Mouse (Mus musculus): ENCODE measurements at regions not wholly inside any gene's neighbourhood (a gene's known extent, or its start where the extent isn't known, plus 50 kb on each side); places are given as distances from the start of the nearest gene placed in this dataset.

GRCm38 (mm10) chr14:61786031-61786430 is 178.8 kb downstream of the Kcnrg start:
- no peaks in the 10 kb centered on the region for H3K9me3 ChIP-seq (ENCODE audit: control insufficient read depth, low read length)
- DNase-seq (ENCODE audit: low spot score), result no peak
- no peaks in the 10 kb centered on the region for H3K36me3 ChIP-seq (ENCODE audit: control insufficient read depth, insufficient read depth, low read length)
- no peak overlapping the region for H3K4me3 ChIP-seq (ENCODE audit: low read depth, low read length)
- no peak overlapping the region for H3K4me2 ChIP-seq (replicated peaks; ENCODE audit: low read depth, low read length)
- H3K27ac ChIP-seq (ENCODE audit: low read depth, low read length), result no peak overlapping the region
- ATAC-seq (ENCODE audit: low FRiP score), result no peak
- H3K27me3 ChIP-seq (ENCODE audit: control insufficient read depth, insufficient read depth, low read length), result no peaks in the 10 kb centered on the region
- no peak overlapping the region for H3K9ac ChIP-seq (ENCODE audit: low read depth, low read length)
- no peaks in the 10 kb centered on the region for H3K4me1 ChIP-seq (replicated peaks; ENCODE audit: control insufficient read depth, insufficient read depth, low read length)

GRCm38 (mm10) chr14:61787746-61788145 is 180.5 kb downstream of the Kcnrg start:
- Histone ChIP-seq H3K27me3 (ENCODE audit: control insufficient read depth, insufficient read depth, low read length) (no peaks in the 10 kb centered on the region), H3K9ac (ENCODE audit: low read depth, low read length) (no peak overlapping the region)
- 78% methylated on average over 4 of the region's 4 CpGs for WGBS

GRCm38 (mm10) chr14:61788998-61789790 is 181.9 kb downstream of the Kcnrg start:
- Histone ChIP-seq H3K4me1 (replicated peaks; ENCODE audit: control insufficient read depth, insufficient read depth, low read length) (no peaks in the 10 kb centered on the region), H3K36me3 (ENCODE audit: control insufficient read depth, insufficient read depth, low read length) (no peaks in the 10 kb centered on the region), H3K9me3 (ENCODE audit: control insufficient read depth, low read length) (no peaks in the 10 kb centered on the region), H3K4me3 (ENCODE audit: low read depth, low read length) (no peak overlapping the region), H3K27ac (ENCODE audit: low read depth, low read length) (no peak overlapping the region), H3K27me3 (ENCODE audit: control insufficient read depth, insufficient read depth, low read length) (no peaks in the 10 kb centered on the region), H3K9ac (ENCODE audit: low read depth, low read length) (no peak overlapping the region), H3K4me2 (replicated peaks; ENCODE audit: low read depth, low read length) (no peak overlapping the region)
- ATAC-seq (ENCODE audit: low FRiP score), result no peak
- 85% methylated on average over 20 of the region's 20 CpGs for WGBS
- DNase-seq (ENCODE audit: low spot score), result no peak

More at GRCm38 (mm10) chr14:61787746-61788145, 180.5 kb downstream of the Kcnrg start:
- DNase-seq (ENCODE audit: low spot score) (no peak), ATAC-seq (ENCODE audit: low FRiP score) (no peak)
- Histone ChIP-seq H3K36me3 (ENCODE audit: control insufficient read depth, insufficient read depth, low read length) (no peaks in the 10 kb centered on the region), H3K4me3 (ENCODE audit: low read depth, low read length) (no peak overlapping the region), H3K9me3 (ENCODE audit: control insufficient read depth, low read length) (no peaks in the 10 kb centered on the region), H3K4me1 (replicated peaks; ENCODE audit: control insufficient read depth, insufficient read depth, low read length) (no peaks in the 10 kb centered on the region), H3K4me2 (replicated peaks; ENCODE audit: low read depth, low read length) (no peak overlapping the region), H3K27ac (ENCODE audit: low read depth, low read length) (no peak overlapping the region)

DNA sequence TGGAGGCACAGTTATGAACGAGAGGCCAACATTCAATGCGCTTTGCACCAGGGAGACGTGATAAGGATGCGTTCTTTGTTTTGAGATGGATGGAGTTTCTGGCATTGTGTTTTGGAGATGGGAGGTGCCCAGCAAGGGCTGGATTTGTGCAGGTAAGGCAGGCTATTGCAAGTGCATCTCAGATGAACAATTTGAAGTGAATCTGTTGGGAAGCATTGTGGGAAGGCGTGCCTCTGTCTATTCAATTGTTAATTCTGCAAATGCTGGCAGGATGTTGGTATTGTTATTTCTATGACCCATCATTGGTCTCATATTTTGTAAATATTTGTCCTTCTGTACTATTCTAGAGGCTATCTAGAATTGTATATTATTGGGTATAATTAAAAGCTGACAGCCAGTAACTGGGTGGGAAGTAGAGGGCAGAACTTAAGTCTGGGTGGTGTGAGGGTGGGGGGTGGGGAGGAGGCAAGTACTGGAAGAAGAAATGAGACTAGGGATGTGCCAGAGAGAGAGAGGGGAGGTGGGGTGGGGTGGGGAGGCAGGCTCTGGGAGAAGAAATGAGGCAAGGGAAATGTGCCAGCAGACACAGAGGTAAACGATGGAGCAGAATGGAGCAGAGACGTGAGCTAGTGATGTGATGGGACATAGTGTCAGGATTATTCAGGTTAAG is 188.9 kb downstream of the Kcnrg start:
- ATAC-seq (ENCODE audit: low FRiP score) (no peak), DNase-seq (ENCODE audit: low spot score) (no peak)
- no peak overlapping the region for H3K27ac ChIP-seq (ENCODE audit: low read depth, low read length)
- H3K4me1 ChIP-seq (replicated peaks; ENCODE audit: control insufficient read depth, insufficient read depth, low read length), result no peaks in the 10 kb centered on the region
- no peaks in the 10 kb centered on the region for H3K9me3 ChIP-seq (ENCODE audit: control insufficient read depth, low read length)
- no peaks in the 10 kb centered on the region for H3K27me3 ChIP-seq (ENCODE audit: control insufficient read depth, insufficient read depth, low read length)
- H3K9ac ChIP-seq (ENCODE audit: low read depth, low read length), result no peak overlapping the region
- WGBS, result 88% methylated on average over 7 of the region's 7 CpGs
- no peak overlapping the region for H3K4me2 ChIP-seq (replicated peaks; ENCODE audit: low read depth, low read length)
- H3K36me3 ChIP-seq (ENCODE audit: control insufficient read depth, insufficient read depth, low read length), result no peaks in the 10 kb centered on the region
- no peak overlapping the region for H3K4me3 ChIP-seq (ENCODE audit: low read depth, low read length)

DNA sequence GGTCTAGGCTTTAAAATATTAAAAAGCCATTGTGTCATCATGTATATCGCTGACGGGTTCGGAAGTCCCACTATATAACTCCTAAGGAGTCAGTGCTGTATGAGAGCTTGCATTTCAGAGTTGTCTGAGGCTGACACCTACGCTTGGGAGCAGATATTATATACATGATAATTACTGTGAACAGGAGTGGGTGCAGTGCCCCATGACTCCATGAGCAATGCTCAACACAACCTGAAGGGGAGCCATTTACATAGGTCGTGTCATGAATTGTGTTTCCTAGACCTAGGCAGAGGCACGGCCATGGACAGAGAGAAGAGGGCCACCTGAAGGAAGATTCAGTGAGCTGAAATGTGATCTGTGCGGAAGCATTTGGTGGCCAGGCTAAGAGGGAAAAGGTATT is 189.4 kb downstream of the Kcnrg start:
- no peak overlapping the region for H3K4me2 ChIP-seq (replicated peaks; ENCODE audit: low read depth, low read length)
- no peak for DNase-seq (ENCODE audit: low spot score)
- H3K9ac ChIP-seq (ENCODE audit: low read depth, low read length), result no peak overlapping the region
- H3K36me3 ChIP-seq (ENCODE audit: control insufficient read depth, insufficient read depth, low read length), result no peaks in the 10 kb centered on the region
- no peak overlapping the region for H3K4me3 ChIP-seq (ENCODE audit: low read depth, low read length)
- ATAC-seq (ENCODE audit: low FRiP score), result no peak
- H3K4me1 ChIP-seq (replicated peaks; ENCODE audit: control insufficient read depth, insufficient read depth, low read length), result no peaks in the 10 kb centered on the region
- no peaks in the 10 kb centered on the region for H3K27me3 ChIP-seq (ENCODE audit: control insufficient read depth, insufficient read depth, low read length)
- 91% methylated on average over 7 of the region's 7 CpGs for WGBS
- H3K27ac ChIP-seq (ENCODE audit: low read depth, low read length), result no peak overlapping the region
- H3K9me3 ChIP-seq (ENCODE audit: control insufficient read depth, low read length), result no peaks in the 10 kb centered on the region

DNA sequence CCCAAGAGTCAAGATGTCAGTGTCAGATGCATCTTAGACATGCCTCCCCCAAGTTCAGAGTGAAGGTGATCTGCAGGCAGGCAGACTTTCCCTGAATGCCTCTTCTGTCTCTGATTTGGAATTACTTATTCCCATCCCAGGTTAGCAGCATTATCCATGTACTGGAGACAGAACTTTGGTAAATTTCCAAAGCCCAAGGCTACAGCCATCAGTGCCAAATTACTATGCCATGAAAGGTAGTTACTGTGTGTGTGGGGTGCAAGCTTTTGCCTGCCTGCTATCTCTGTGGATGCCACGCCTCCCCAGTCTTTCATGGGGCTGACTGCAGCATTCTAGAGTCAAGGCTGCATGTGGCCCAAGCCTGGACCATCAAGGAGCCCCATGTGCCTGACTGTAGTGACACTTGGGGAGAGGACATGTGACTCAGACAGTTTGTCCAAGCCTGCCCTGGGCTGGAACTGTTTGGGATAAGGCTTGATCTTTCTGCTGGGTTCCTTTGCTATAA is 196.2 kb downstream of the Kcnrg start:
- H3K4me3 ChIP-seq (ENCODE audit: low read depth, low read length), result no peak overlapping the region
- H3K27me3 ChIP-seq (ENCODE audit: control insufficient read depth, insufficient read depth, low read length), result no peaks in the 10 kb centered on the region
- no peaks in the 10 kb centered on the region for H3K9me3 ChIP-seq (ENCODE audit: control insufficient read depth, low read length)
- no peak overlapping the region for H3K9ac ChIP-seq (ENCODE audit: low read depth, low read length)
- H3K4me2 ChIP-seq (replicated peaks; ENCODE audit: low read depth, low read length), result no peak overlapping the region
- no peaks in the 10 kb centered on the region for H3K36me3 ChIP-seq (ENCODE audit: control insufficient read depth, insufficient read depth, low read length)
- no peak for DNase-seq (ENCODE audit: low spot score)
- no peak for ATAC-seq (ENCODE audit: low FRiP score)
- no peak overlapping the region for H3K27ac ChIP-seq (ENCODE audit: low read depth, low read length)
- H3K4me1 ChIP-seq (replicated peaks; ENCODE audit: control insufficient read depth, insufficient read depth, low read length), result no peaks in the 10 kb centered on the region
- WGBS, result 79% methylated on average over 1 of the region's 1 CpGs

DNA sequence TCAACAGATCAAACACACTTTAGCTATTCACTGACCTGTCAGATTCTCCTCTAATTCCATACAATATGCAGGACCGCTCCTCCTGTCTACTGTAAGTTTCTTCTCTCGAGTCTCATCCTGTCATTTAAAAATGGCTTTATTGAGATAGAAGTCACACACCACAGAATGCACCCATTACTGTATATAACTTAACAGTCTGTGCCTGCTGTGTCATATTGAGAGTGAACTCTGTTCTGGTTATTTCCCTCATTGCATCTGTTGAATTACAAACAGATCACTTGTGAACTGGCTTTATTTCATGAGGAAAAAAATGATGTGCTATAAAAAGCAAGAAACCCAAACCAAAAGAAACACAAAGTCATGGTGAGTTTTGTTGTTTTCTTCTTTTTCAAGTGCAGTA is 198.2 kb downstream of the Kcnrg start:
- no peak for ATAC-seq (ENCODE audit: low FRiP score)
- DNase-seq (ENCODE audit: low spot score), result no peak
- Histone ChIP-seq H3K4me3 (ENCODE audit: low read depth, low read length) (no peak overlapping the region), H3K36me3 (ENCODE audit: control insufficient read depth, insufficient read depth, low read length) (no peaks in the 10 kb centered on the region), H3K4me1 (replicated peaks; ENCODE audit: control insufficient read depth, insufficient read depth, low read length) (no peaks in the 10 kb centered on the region), H3K27me3 (ENCODE audit: control insufficient read depth, insufficient read depth, low read length) (no peaks in the 10 kb centered on the region), H3K4me2 (replicated peaks; ENCODE audit: low read depth, low read length) (no peak overlapping the region), H3K27ac (ENCODE audit: low read depth, low read length) (no peak overlapping the region), H3K9me3 (ENCODE audit: control insufficient read depth, low read length) (no peaks in the 10 kb centered on the region), H3K9ac (ENCODE audit: low read depth, low read length) (no peak overlapping the region)
- WGBS, result 90% methylated on average over 2 of the region's 2 CpGs

GRCm38 (mm10) chr14:61808193-61808592 is 200.9 kb downstream of the Kcnrg start:
- H3K27me3 ChIP-seq (ENCODE audit: control insufficient read depth, insufficient read depth, low read length), result no peaks in the 10 kb centered on the region
- no peaks in the 10 kb centered on the region for H3K36me3 ChIP-seq (ENCODE audit: control insufficient read depth, insufficient read depth, low read length)
- 83% methylated on average over 9 of the region's 9 CpGs for WGBS

More at GRCm38 (mm10) chr14:61808193-61808592, 200.9 kb downstream of the Kcnrg start:
- no peak overlapping the region for H3K27ac ChIP-seq (ENCODE audit: low read depth, low read length)
- H3K9me3 ChIP-seq (ENCODE audit: control insufficient read depth, low read length), result no peaks in the 10 kb centered on the region
- ATAC-seq (ENCODE audit: low FRiP score) (no peak), DNase-seq (ENCODE audit: low spot score) (no peak)
- H3K4me1 ChIP-seq (replicated peaks; ENCODE audit: control insufficient read depth, insufficient read depth, low read length), result no peaks in the 10 kb centered on the region
- H3K9ac ChIP-seq (ENCODE audit: low read depth, low read length), result no peak overlapping the region
- no peak overlapping the region for H3K4me3 ChIP-seq (ENCODE audit: low read depth, low read length)
- no peak overlapping the region for H3K4me2 ChIP-seq (replicated peaks; ENCODE audit: low read depth, low read length)

Data from hindbrain, embryonic 11.5 days (tissue).